Mouse (Mus musculus) heart, postnatal 4 days (tissue): ENCODE measurements around the gene B3gnt8. TPM values are rescaled to one million over a fixed set of nuclear protein-coding genes. Genes with fewer than 3 reads are reported as not detected.

ENCODE experiments used
- DNase-seq: peaks from one replicate; pipeline ENCODE4 v3.0.0; 2021
- total RNA-seq, 2 experiments: library from RNA; stranded (reverse); gene quantifications; 2 replicates each; pipeline ENCODE4 v1.2.3; 2021

B3gnt8 gene
- total RNA-seq, 2 experiments from 2014 or later, result 2.2 to 3.0 TPM

- DNase-seq, result no peak
These were observed 39.9 kb downstream of the B3gnt8 start for GRCm38 (mm10) chr7:25666381-25666780.

GRCm38 (mm10) chr7:25669158-25669557 lies 42.7 kb downstream of the B3gnt8 start:
- DNase-seq, result no peak

- DNase-seq, result no peak
These were observed 43.2 kb downstream of the B3gnt8 start for GRCm38 (mm10) chr7:25669631-25670030.

GRCm38 (mm10) chr7:25670096-25670495 lies 43.6 kb downstream of the B3gnt8 start:
- DNase-seq, result no peak

GRCm38 (mm10) chr7:25671686-25672085 lies 45.2 kb downstream of the B3gnt8 start:
- no peak for DNase-seq

GRCm38 (mm10) chr7:25672442-25672841 lies 46.0 kb downstream of the B3gnt8 start:
- DNase-seq, result no peak

GRCm38 (mm10) chr7:25674297-25674696 lies 47.8 kb downstream of the B3gnt8 start:
- no peak for DNase-seq

GRCm38 (mm10) chr7:25674719-25675300 lies 48.4 kb downstream of the B3gnt8 start, which contains the start of gene Tmem91:
Tmem91 (minus strand) TSS chr7:25675166.
- no peak for DNase-seq

GRCm38 (mm10) chr7:25675405-25675804 lies 49.0 kb downstream of the B3gnt8 start:
- DNase-seq, result no peak

GRCm38 (mm10) chr7:25676085-25676781 lies 49.8 kb downstream of the B3gnt8 start:
- DNase-seq, result peak; percentile 92

- no peak for DNase-seq
These were observed 50.6 kb downstream of the B3gnt8 start for GRCm38 (mm10) chr7:25677013-25677412.

GRCm38 (mm10) chr7:25679971-25680370 lies 53.5 kb downstream of the B3gnt8 start:
- no peak for DNase-seq

- peak; percentile 97 for DNase-seq
These were observed 54.2 kb downstream of the B3gnt8 start, which contains the start of gene B9d2 for GRCm38 (mm10) chr7:25680514-25681258. B9d2 (plus strand) TSS chr7:25680780.

- DNase-seq, result no peak
These were observed 55.1 kb downstream of the B3gnt8 start for GRCm38 (mm10) chr7:25681341-25682231.

- no peak for DNase-seq
These were observed 57.2 kb downstream of the B3gnt8 start for GRCm38 (mm10) chr7:25683474-25684180.

- DNase-seq, result no peak
These were observed 58.2 kb downstream of the B3gnt8 start for GRCm38 (mm10) chr7:25684659-25685058.

Other genes starting within 250 kb of the B3gnt8 start
- 10 to 100 TPM; 20.8 to 22.6 TPM for gene Lipe, start 227.9 kb upstream of the B3gnt8 start, total RNA-seq
- not detected for gene Cxcl17, start 213.8 kb upstream of the B3gnt8 start, total RNA-seq
- gene Ceacam1, start 149.1 kb upstream of the B3gnt8 start, total RNA-seq, result 1 to 10 TPM; 9.1 to 9.7 TPM
- 1 to 10 TPM in 1 of 2 experiments, under 1 TPM in 1; 0.95 to 1.1 TPM for gene Ceacam2, start 86.8 kb upstream of the B3gnt8 start, total RNA-seq
- gene Erich4, start 10.8 kb upstream of the B3gnt8 start, total RNA-seq, result not detected
- gene Dmac2, start 7.2 kb upstream of the B3gnt8 start, total RNA-seq, result 10 to 100 TPM; 46.1 to 49.5 TPM
- gene Bckdha, start 32.3 kb downstream of the B3gnt8 start, total RNA-seq, result 10 to 100 TPM; 46.7 to 59.4 TPM
- gene Exosc5, start 32.5 kb downstream of the B3gnt8 start, total RNA-seq, result 10 to 100 TPM; 18.8 to 19.6 TPM
- under 1 TPM in 1 of 2 experiments, not detected in 1; 0.56 TPM for gene Tmem91, start 48.5 kb downstream of the B3gnt8 start, total RNA-seq
- 10 to 100 TPM; 15.5 to 16.4 TPM for gene B9d2, start 54.1 kb downstream of the B3gnt8 start, total RNA-seq
- gene Tgfb1, start 60.3 kb downstream of the B3gnt8 start, total RNA-seq, result 10 to 100 TPM; 40.9 to 42.4 TPM
- gene Ccdc97, start 92.4 kb downstream of the B3gnt8 start, total RNA-seq, result 10 to 100 TPM; 42.9 to 44.9 TPM
- 100 to 1,000 TPM; 147 to 149 TPM for gene Hnrnpul1, start 128.1 kb downstream of the B3gnt8 start, total RNA-seq
- 10 to 100 TPM; 79.5 to 90.3 TPM for gene Axl, start 162.1 kb downstream of the B3gnt8 start, total RNA-seq
- gene Cyp2s1, start 190.3 kb downstream of the B3gnt8 start, total RNA-seq, result 1 to 10 TPM; 7.5 to 8.7 TPM